Mouse (Mus musculus): Measurements from ENCODE around the gene Mboat1. TPM values are rescaled to one million over a fixed set of nuclear protein-coding genes. Genes with fewer than 3 reads are reported as not detected.

Gene Mboat1
- total RNA-seq, 1 experiment: 4.6 TPM

- H3K4me3 ChIP-seq (ENCODE audit: insufficient read depth in 1 of 2, low read depth in 1 of 2, low read length in 2 of 2, poor library complexity in 1 of 2, severe bottlenecking in 1 of 2): no peak overlapping the region
- DNase-seq (ENCODE audit: low read depth, low spot score): no peak
- no peaks in the 10 kb centered on the region; a peak in 1 of 4 replicates for H3K4me1 ChIP-seq (ENCODE audit: control insufficient read depth in 2 of 2, insufficient read depth in 2 of 2, low read length in 2 of 2, poor library complexity in 1 of 2)
- H3K9me3 ChIP-seq (ENCODE audit: control insufficient read depth, insufficient read depth, low read depth, low read length): no peaks in the 10 kb centered on the region
- no peaks in the 10 kb centered on the region for H3K36me3 ChIP-seq (ENCODE audit: control insufficient read depth, insufficient read depth, low read length, poor library complexity, severe bottlenecking)
- no peak for TF ChIP-seq MAFK (IDR thresholded peaks at IDR 0.05; ENCODE audit: insufficient read depth, low read depth, low read length)
- TF ChIP-seq HCFC1 (IDR thresholded peaks at IDR 0.05; ENCODE audit: borderline replicate concordance, insufficient read depth, low read length): no peak
- TF ChIP-seq ZNF384 (IDR thresholded peaks at IDR 0.05; ENCODE audit: low read depth, low read length): no peak
- TF ChIP-seq ZC3H11A (IDR thresholded peaks at IDR 0.05; ENCODE audit: borderline replicate concordance, low read depth, low read length): no peak
- no peak for TF ChIP-seq CHD2 (IDR thresholded peaks at IDR 0.05; ENCODE audit: low read depth, low read length)
- no peak overlapping the region for H3K9ac ChIP-seq (ENCODE audit: insufficient read depth, low read depth, low read length, poor library complexity, severe bottlenecking)
- in situ Hi-C loops (cut with MboI; ENCODE audit: low sequenced_read_pairs in 2 of 2, unreplicated experiment in 2 of 2): loop anchor here (10.0 to 25.0 kb wide), 3 partner anchors 261 to 401 kb away; partner anchors contain the start of genes Cdkal1 (in 1 of the 2) and Uqcrfs1 (in 1 of the 2)
- no peak overlapping the region for H3K27ac ChIP-seq (ENCODE audit: insufficient read depth, low read depth, low read length, poor library complexity, severe bottlenecking)
Measured at GRCm38 (mm10) chr13:30263681-30264080, 127.4 kb downstream of the Mboat1 start.

GRCm38 (mm10) chr13:30264303-30264702 lies 128.0 kb downstream of the Mboat1 start:
- no peak for TF ChIP-seq ZC3H11A (IDR thresholded peaks at IDR 0.05; ENCODE audit: borderline replicate concordance, low read depth, low read length)
- TF ChIP-seq ZNF384 (IDR thresholded peaks at IDR 0.05; ENCODE audit: low read depth, low read length): no peak
- TF ChIP-seq CHD2 (IDR thresholded peaks at IDR 0.05; ENCODE audit: low read depth, low read length): no peak
- no peak for TF ChIP-seq MAFK (IDR thresholded peaks at IDR 0.05; ENCODE audit: insufficient read depth, low read depth, low read length)
- TF ChIP-seq HCFC1 (IDR thresholded peaks at IDR 0.05; ENCODE audit: borderline replicate concordance, insufficient read depth, low read length): no peak
- H3K9ac ChIP-seq (ENCODE audit: insufficient read depth, low read depth, low read length, poor library complexity, severe bottlenecking): no peak overlapping the region
- no peak for DNase-seq (ENCODE audit: low read depth, low spot score)
- no peaks in the 10 kb centered on the region; a peak in 1 of 4 replicates for H3K4me1 ChIP-seq (ENCODE audit: control insufficient read depth in 2 of 2, insufficient read depth in 2 of 2, low read length in 2 of 2, poor library complexity in 1 of 2)
- no peak overlapping the region for H3K4me3 ChIP-seq (ENCODE audit: insufficient read depth in 1 of 2, low read depth in 1 of 2, low read length in 2 of 2, poor library complexity in 1 of 2, severe bottlenecking in 1 of 2)
- no peak overlapping the region for H3K27ac ChIP-seq (ENCODE audit: insufficient read depth, low read depth, low read length, poor library complexity, severe bottlenecking)
- no peaks in the 10 kb centered on the region for H3K9me3 ChIP-seq (ENCODE audit: control insufficient read depth, insufficient read depth, low read depth, low read length)
- no peaks in the 10 kb centered on the region for H3K36me3 ChIP-seq (ENCODE audit: control insufficient read depth, insufficient read depth, low read length, poor library complexity, severe bottlenecking)
- in situ Hi-C loops (cut with MboI; ENCODE audit: low sequenced_read_pairs in 2 of 2, unreplicated experiment in 2 of 2): loop anchor here (10.0 to 25.0 kb wide), 3 partner anchors 260 to 402 kb away; partner anchors contain the start of genes Cdkal1 (in 1 of the 2) and Uqcrfs1 (in 1 of the 2)

GRCm38 (mm10) chr13:30264765-30265164 lies 128.5 kb downstream of the Mboat1 start:
- no peak for DNase-seq (ENCODE audit: low read depth, low spot score)
- TF ChIP-seq HCFC1 (IDR thresholded peaks at IDR 0.05; ENCODE audit: borderline replicate concordance, insufficient read depth, low read length) (no peak), ZNF384 (IDR thresholded peaks at IDR 0.05; ENCODE audit: low read depth, low read length) (no peak), CHD2 (IDR thresholded peaks at IDR 0.05; ENCODE audit: low read depth, low read length) (no peak), ZC3H11A (IDR thresholded peaks at IDR 0.05; ENCODE audit: borderline replicate concordance, low read depth, low read length) (no peak), MAFK (IDR thresholded peaks at IDR 0.05; ENCODE audit: insufficient read depth, low read depth, low read length) (no peak)
- in situ Hi-C loops (cut with MboI; ENCODE audit: low sequenced_read_pairs in 2 of 2, unreplicated experiment in 2 of 2): loop anchor here (10.0 to 25.0 kb wide), 3 partner anchors 260 to 402 kb away; partner anchors contain the start of genes Cdkal1 (in 1 of the 2) and Uqcrfs1 (in 1 of the 2)
- no peaks in the 10 kb centered on the region; a peak in 1 of 4 replicates for H3K4me1 ChIP-seq (ENCODE audit: control insufficient read depth in 2 of 2, insufficient read depth in 2 of 2, low read length in 2 of 2, poor library complexity in 1 of 2)
- H3K36me3 ChIP-seq (ENCODE audit: control insufficient read depth, insufficient read depth, low read length, poor library complexity, severe bottlenecking): no peaks in the 10 kb centered on the region
- no peak overlapping the region for H3K27ac ChIP-seq (ENCODE audit: insufficient read depth, low read depth, low read length, poor library complexity, severe bottlenecking)
- H3K9me3 ChIP-seq (ENCODE audit: control insufficient read depth, insufficient read depth, low read depth, low read length): no peaks in the 10 kb centered on the region
- H3K4me3 ChIP-seq (ENCODE audit: insufficient read depth in 1 of 2, low read depth in 1 of 2, low read length in 2 of 2, poor library complexity in 1 of 2, severe bottlenecking in 1 of 2): no peak overlapping the region
- no peak overlapping the region for H3K9ac ChIP-seq (ENCODE audit: insufficient read depth, low read depth, low read length, poor library complexity, severe bottlenecking)

GRCm38 (mm10) chr13:30266036-30266435 lies 129.7 kb downstream of the Mboat1 start:
- no peaks in the 10 kb centered on the region for H3K4me1 ChIP-seq (ENCODE audit: control insufficient read depth in 2 of 2, insufficient read depth in 2 of 2, low read length in 2 of 2, poor library complexity in 1 of 2)
- H3K27ac ChIP-seq (ENCODE audit: insufficient read depth, low read depth, low read length, poor library complexity, severe bottlenecking): no peak overlapping the region
- H3K4me3 ChIP-seq (ENCODE audit: insufficient read depth in 1 of 2, low read depth in 1 of 2, low read length in 2 of 2, poor library complexity in 1 of 2, severe bottlenecking in 1 of 2): no peak overlapping the region
- no peak for TF ChIP-seq ZC3H11A (IDR thresholded peaks at IDR 0.05; ENCODE audit: borderline replicate concordance, low read depth, low read length)
- peak; percentile 51; the same call in 1 of the 2 replicates for TF ChIP-seq MAFK (IDR thresholded peaks at IDR 0.05; ENCODE audit: insufficient read depth, low read depth, low read length)
- TF ChIP-seq ZNF384 (IDR thresholded peaks at IDR 0.05; ENCODE audit: low read depth, low read length): no peak
- no peak for TF ChIP-seq HCFC1 (IDR thresholded peaks at IDR 0.05; ENCODE audit: borderline replicate concordance, insufficient read depth, low read length)
- no peak for TF ChIP-seq CHD2 (IDR thresholded peaks at IDR 0.05; ENCODE audit: low read depth, low read length)
- no peaks in the 10 kb centered on the region for H3K36me3 ChIP-seq (ENCODE audit: control insufficient read depth, insufficient read depth, low read length, poor library complexity, severe bottlenecking)
- in situ Hi-C loops (cut with MboI; ENCODE audit: low sequenced_read_pairs in 2 of 2, unreplicated experiment in 2 of 2): loop anchor here (10.0 to 25.0 kb wide), 3 partner anchors 259 to 404 kb away; partner anchors contain the start of genes Cdkal1 (in 1 of the 2) and Uqcrfs1 (in 1 of the 2)
- no peaks in the 10 kb centered on the region for H3K9me3 ChIP-seq (ENCODE audit: control insufficient read depth, insufficient read depth, low read depth, low read length)
- DNase-seq (ENCODE audit: low read depth, low spot score): peak; percentile 31
- no peak overlapping the region for H3K9ac ChIP-seq (ENCODE audit: insufficient read depth, low read depth, low read length, poor library complexity, severe bottlenecking)

All from ES-E14 (cell line).